Mouse (Mus musculus): ENCODE measurements around the gene Sox15. TPM values are rescaled to one million over a fixed set of nuclear protein-coding genes. Genes with fewer than 3 reads are reported as not detected.

Sox15 gene
- total RNA-seq, 2 experiments from 2014 or later: 0.59 TPM; not detected in 1

- DNase-seq (ENCODE audit: extremely low spot score in 1 of 2, low spot score in 1 of 2): no peak
Observed at GRCm38 (mm10) chr11:69633128-69633866, 21.8 kb upstream of the Sox15 start.

- DNase-seq (ENCODE audit: extremely low spot score in 1 of 2, low spot score in 1 of 2): no peak
Observed at GRCm38 (mm10) chr11:69635471-69635870, 19.6 kb upstream of the Sox15 start.

DNA sequence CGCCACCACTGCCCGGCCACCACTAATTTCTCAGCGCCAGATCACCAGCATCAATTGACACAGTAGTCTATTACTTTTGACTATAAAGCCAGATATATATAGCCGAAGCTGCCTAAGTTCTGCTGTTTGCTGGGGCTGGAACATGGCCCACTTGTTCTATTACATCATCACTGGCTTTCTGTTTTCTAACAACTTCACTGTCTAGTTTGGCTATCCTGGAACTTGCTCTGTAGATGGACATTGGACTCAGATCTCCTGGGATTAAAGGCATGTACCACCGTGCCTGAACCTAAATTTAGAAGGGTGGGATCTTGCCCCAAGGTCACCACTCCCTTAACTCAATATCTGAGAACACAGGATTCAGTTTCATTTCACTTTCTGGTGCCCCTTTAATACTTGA, 9.3 kb upstream of the Sox15 start:
- DNase-seq (ENCODE audit: extremely low spot score in 1 of 2, low spot score in 1 of 2): no peak

GRCm38 (mm10) chr11:69653399-69653798, 1.7 kb upstream of the Sox15 start:
- no peak for DNase-seq (ENCODE audit: extremely low spot score in 1 of 2, low spot score in 1 of 2)

DNA sequence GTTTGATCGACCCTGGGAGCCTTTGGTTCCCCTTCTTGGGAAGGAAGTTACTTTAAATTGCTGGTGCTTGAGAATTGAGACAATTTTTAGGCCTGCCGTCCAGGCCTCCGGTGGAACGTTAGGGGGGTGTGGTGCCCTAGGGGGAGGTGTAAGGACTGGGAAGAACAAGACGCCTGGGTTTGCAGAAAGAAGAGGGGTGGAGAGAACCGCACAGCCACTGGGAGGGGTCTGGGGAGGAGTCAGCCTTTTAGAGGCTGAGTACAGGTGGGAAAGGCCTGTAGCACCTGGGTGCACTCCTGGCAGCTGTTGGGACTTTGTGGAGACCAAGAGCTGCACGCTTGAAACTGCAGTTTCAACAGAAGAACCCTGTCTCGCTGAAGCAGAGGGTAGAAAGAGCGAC, 354 bp upstream of the Sox15 start:
- DNase-seq (ENCODE audit: extremely low spot score in 1 of 2, low spot score in 1 of 2): no peak

GRCm38 (mm10) chr11:69656065-69656455, 946 bp downstream of the Sox15 start:
- DNase-seq (ENCODE audit: extremely low spot score in 1 of 2, low spot score in 1 of 2): no peak

DNA sequence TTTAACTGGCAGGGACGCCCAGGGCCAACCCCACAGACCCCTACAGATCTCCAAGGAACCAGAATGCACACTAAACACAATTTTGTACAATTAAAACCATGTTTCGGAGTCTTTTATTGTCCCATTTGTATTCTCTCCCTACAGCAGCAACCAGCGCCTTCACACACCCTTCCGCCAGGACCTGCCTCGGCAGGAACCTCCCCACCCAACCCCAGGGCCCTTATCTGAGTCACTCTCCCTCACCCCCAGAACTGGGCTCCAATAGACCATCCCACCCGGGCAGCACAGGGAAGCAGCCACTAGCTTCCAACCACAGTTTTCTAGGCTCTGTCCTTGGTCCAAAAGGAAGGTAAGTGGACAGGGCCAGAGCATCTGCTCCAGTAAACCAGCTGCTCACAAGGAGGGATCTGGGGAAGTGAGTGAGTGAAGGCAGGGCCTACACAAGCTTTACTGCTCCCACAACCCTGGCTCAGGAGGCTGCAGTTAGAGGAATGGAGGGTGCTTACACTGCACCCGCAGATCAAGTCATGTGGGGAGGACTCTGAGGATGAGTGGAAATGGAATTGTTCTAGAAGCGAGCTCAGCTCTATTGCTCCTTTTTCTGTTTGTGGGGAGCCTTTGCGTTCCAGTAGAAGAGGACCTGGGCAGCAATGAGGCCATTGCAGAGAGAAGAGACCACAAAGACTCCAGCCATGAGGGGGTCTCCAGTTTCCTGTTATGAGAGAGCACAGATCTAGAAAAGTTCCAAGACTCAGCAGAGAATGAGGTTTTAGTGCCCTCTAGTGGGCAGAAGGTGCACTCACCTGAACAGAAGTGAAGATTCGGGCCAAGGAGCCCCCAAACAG, 1.7 kb downstream of the Sox15 start:
- peak in 1 of 2 experiments; percentile 51 for DNase-seq (ENCODE audit: extremely low spot score in 1 of 2, low spot score in 1 of 2)

GRCm38 (mm10) chr11:69657462-69657881, 2.4 kb downstream of the Sox15 start:
- no peak for DNase-seq (ENCODE audit: extremely low spot score in 1 of 2, low spot score in 1 of 2)

- no peak for DNase-seq (ENCODE audit: extremely low spot score in 1 of 2, low spot score in 1 of 2)
Observed at GRCm38 (mm10) chr11:69661221-69661881, 6.2 kb downstream of the Sox15 start.

GRCm38 (mm10) chr11:69662213-69662966, 7.3 kb downstream of the Sox15 start, which contains the start of gene Mpdu1:
Gene Mpdu1, minus strand, starts transcription at chr11:69662642.
- DNase-seq (ENCODE audit: extremely low spot score in 1 of 2, low spot score in 1 of 2): peak; percentile 82 to 88

GRCm38 (mm10) chr11:69662967-69663671, 8.0 kb downstream of the Sox15 start:
- no peak for DNase-seq (ENCODE audit: extremely low spot score in 1 of 2, low spot score in 1 of 2)

DNA sequence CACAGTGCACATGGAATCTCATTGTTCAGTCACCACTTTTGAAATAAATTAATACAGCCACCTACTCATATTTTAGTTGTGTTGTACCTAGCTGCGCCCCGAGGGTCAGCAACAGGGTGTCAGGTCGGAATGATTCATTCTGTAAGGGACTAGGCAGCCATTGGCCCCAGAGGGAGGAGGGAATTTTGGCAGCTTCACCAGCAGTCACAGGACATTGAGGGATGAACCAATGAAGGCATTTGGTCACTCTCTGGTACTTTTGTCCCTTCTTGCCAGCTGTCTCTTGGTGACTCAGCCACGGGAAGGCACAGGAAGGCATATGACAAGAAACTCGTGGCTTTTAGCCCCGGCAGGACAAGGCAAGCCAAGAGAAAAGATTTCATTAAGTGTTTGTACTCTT, 8.7 kb downstream of the Sox15 start:
- no peak for DNase-seq (ENCODE audit: extremely low spot score in 1 of 2, low spot score in 1 of 2)

DNA sequence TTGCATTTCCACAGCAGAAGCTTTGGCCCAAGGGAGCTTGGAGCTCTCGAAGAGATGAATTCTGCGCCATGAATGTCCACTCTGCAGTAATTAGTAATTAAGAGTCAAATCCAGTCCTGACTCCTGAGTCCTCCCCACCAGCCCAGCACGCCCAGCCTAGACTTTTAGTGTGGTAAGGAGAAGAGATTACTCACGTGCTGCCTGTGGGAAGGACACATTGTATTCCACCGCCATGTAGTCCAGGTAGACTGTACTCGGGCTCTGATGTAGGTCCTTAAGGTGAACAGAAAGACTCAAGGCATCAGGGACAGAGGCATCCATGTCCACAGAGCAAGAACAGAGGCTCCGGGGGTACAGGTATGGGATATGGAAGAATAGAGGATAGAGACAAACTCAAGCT, 9.7 kb downstream of the Sox15 start:
- DNase-seq (ENCODE audit: extremely low spot score in 1 of 2, low spot score in 1 of 2): no peak

DNA sequence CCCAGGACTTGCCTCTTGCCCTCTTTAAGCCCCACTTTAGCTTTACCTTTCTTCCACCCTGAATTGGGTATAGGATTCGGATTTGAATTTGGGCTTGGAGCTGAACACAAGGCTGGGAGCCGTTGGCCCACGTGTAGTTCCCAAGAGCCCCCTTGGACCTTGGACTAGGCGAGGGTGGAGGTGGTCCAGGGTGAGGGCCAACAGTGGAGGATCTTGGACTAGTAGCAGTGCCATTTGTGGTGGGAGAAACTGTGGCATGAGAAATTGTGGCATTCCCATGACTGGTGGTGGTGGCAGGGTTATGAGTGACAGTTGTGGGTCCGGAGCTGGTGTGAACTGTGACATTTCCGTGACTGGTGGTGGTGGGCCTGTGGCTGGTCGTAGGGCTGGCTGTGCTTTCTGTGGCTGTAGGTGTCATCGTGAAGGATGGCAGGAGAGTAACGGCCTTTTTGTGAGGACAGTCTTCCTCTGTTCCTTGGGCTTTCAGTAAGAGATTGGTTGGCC, 10.4 kb downstream of the Sox15 start:
- no peak for DNase-seq (ENCODE audit: extremely low spot score in 1 of 2, low spot score in 1 of 2)

DNA sequence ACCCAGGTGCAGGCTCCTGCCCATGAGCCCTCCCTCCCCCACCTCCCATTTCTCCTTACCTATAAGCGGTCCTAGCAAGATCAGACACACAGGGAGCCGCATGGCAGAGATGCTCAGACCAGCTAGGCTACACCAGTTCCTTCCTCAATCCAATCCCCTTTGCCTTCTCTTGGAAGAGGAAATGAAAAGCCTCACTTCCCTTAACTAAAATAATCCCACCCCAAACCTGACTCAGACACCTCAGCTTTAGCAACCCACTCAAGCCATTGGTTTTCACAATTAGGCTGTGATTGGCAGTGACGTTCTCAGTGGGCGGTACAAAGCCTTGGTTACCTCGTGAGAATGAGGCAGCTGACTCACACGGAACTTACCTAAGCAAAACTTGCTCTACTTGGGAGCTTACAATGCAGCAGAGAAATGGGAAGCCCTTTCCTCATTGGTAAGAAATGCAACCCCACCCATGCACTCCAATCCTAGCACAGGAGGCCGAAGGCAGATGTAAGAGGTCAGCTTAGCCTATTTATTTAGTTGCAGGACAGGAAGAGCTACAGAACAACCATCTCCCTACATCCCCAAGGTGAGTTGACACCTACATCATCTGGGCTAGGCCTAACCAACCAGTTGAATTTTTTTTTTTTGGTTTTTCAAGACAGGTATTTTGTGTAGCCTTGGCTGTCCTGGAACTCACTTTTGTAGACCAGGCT, 11.0 kb downstream of the Sox15 start, which contains the start of gene Cd68:
Gene Cd68 (minus strand): TSS at position 193 of the 704 bp plus-strand sequence.
- peak in 1 of 2 experiments; percentile 44 for DNase-seq (ENCODE audit: extremely low spot score in 1 of 2, low spot score in 1 of 2)

DNA sequence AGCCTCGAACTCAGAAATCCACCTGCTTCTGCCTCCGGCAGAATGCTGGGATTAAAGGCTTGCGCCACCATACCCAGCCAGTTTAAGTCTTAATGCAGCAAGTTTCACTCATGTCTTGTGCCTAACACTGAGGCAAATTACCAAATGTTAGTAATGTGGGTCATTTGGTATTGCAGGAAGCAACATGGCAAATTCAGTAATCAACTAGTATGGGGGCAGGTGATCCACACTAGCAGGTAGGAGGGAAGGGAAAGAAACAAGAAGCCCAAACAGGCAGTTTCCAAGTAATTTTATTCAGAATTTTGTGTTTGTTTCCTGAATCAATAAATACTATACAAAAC, 11.5 kb downstream of the Sox15 start:
- no peak for DNase-seq (ENCODE audit: extremely low spot score in 1 of 2, low spot score in 1 of 2)

- DNase-seq (ENCODE audit: extremely low spot score in 1 of 2, low spot score in 1 of 2): peak; percentile 88 to 91
Observed at GRCm38 (mm10) chr11:69670786-69671725, 15.9 kb downstream of the Sox15 start.

GRCm38 (mm10) chr11:69671726-69672124, 16.6 kb downstream of the Sox15 start:
- DNase-seq (ENCODE audit: extremely low spot score in 1 of 2, low spot score in 1 of 2): no peak
